Mouse (Mus musculus): Measurements from ENCODE around the gene Gng8. TPM values are rescaled to one million over a fixed set of nuclear protein-coding genes. Genes with fewer than 3 reads are reported as not detected.

Gng8 gene
- total and polyA plus RNA-seq, 3 experiments, result not detected

- Histone ChIP-seq H3K4me1 (ENCODE audit: insufficient read depth, low read depth, low read length) (peaks cover 5% of the 10 kb centered on the region; the same call in 1 of the 2 replicates), H3K9me3 (replicated peaks) (no peaks in the 10 kb centered on the region), H3K27me3 (ENCODE audit: insufficient read depth, low read length) (peaks cover 7% of the 10 kb centered on the region; the same call in 1 of the 2 replicates), H3K36me3 (replicated peaks) (no peaks in the 10 kb centered on the region), H3K4me3 (ENCODE audit: low read depth, low read length) (no peak overlapping the region)
- peak; percentile 65 for TF ChIP-seq CTCF (IDR thresholded peaks at IDR 0.05; ENCODE audit: low read depth, low read length)
- no peak for TF ChIP-seq GATA2 (IDR thresholded peaks at IDR 0.05; ENCODE audit: borderline replicate concordance, low read depth, low read length)
- no peak for ATAC-seq (ENCODE audit: extremely low read depth, insufficient number of reproducible peaks, low FRiP score, poor library complexity, severe bottlenecking)
- no peak for DNase-seq (ENCODE audit: low spot score)
Observed at GRCm38 (mm10) chr7:16931968-16932627, 40.5 kb downstream of the Gng8 start.

DNA sequence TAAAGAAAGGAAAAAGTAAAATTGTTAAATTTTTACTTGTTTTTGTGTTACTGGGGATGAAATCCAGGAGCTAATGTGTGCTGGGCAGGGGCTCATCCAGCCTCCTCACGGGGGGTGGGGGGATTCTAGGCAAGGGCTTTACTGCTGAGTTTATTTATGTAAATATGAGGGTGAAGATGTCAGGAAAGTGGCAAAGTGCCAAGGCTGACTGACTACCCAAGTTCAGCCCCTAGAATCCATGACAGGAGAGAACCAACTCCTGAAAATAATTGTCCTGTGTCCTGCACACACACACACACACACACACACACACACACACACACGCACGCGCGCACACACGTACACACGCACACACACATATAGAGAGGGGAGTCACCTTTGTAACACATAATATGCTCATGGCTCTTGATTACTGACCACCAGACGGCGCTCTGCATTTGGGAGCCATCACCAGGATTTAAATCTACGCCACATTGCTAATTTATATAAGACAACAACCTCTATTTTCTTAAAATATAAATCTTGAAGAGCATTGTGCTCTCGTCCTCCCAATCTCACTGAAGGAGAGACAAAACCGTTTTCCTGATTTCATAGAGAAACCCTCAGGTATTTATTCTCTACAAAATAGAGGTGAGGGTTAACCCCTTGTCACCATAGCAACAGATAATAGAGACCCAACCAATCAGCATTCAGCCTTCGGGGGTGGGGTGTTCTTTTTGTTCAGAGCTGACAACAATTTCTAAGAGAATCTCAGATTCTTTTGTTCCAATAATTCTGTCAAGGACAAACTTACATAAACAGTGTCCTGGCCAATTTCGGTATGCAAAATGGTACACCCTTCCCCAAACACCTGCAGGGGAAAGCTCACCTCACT is 41.4 kb downstream of the Gng8 start:
- Histone ChIP-seq H3K27me3 (ENCODE audit: insufficient read depth, low read length) (peaks cover 7% of the 10 kb centered on the region; the same call in 1 of the 2 replicates), H3K36me3 (replicated peaks) (no peaks in the 10 kb centered on the region), H3K4me3 (ENCODE audit: low read depth, low read length) (no peak overlapping the region), H3K4me1 (ENCODE audit: insufficient read depth, low read depth, low read length) (peaks cover 5% of the 10 kb centered on the region; the same call in 1 of the 2 replicates), H3K9me3 (replicated peaks) (no peaks in the 10 kb centered on the region)
- TF ChIP-seq TAL1 (conservative IDR thresholded peaks at IDR 0.05; ENCODE audit: low read depth, low read length) (no peak), GATA2 (IDR thresholded peaks at IDR 0.05; ENCODE audit: borderline replicate concordance, low read depth, low read length) (no peak), CTCF (IDR thresholded peaks at IDR 0.05; ENCODE audit: low read depth, low read length) (no peak), POLR2AphosphoS5 (IDR thresholded peaks at IDR 0.05; ENCODE audit: insufficient replicate concordance, low read depth, low read length) (no peak), GATA1 (IDR thresholded peaks at IDR 0.05; ENCODE audit: borderline replicate concordance, low read length) (no peak)
- ATAC-seq (ENCODE audit: extremely low read depth, insufficient number of reproducible peaks, low FRiP score, poor library complexity, severe bottlenecking) (no peak), DNase-seq (ENCODE audit: low spot score) (no peak)

GRCm38 (mm10) chr7:16937312-16937711 is 45.7 kb downstream of the Gng8 start:
- ATAC-seq (ENCODE audit: extremely low read depth, insufficient number of reproducible peaks, low FRiP score, poor library complexity, severe bottlenecking) (no peak), DNase-seq (ENCODE audit: low spot score) (no peak)
- Histone ChIP-seq H3K36me3 (replicated peaks) (no peaks in the 10 kb centered on the region), H3K4me3 (ENCODE audit: low read depth, low read length) (no peak overlapping the region), H3K9me3 (replicated peaks) (no peaks in the 10 kb centered on the region), H3K4me1 (ENCODE audit: insufficient read depth, low read depth, low read length) (peaks cover 1% of the 10 kb centered on the region; the same call in 1 of the 2 replicates), H3K27me3 (ENCODE audit: insufficient read depth, low read length) (peaks cover 24% of the 10 kb centered on the region)
- TF ChIP-seq CTCF (IDR thresholded peaks at IDR 0.05; ENCODE audit: low read depth, low read length), result peak; percentile 52
- no peak for TF ChIP-seq GATA1 (IDR thresholded peaks at IDR 0.05; ENCODE audit: borderline replicate concordance, low read length)

GRCm38 (mm10) chr7:16938117-16938791 is 46.7 kb downstream of the Gng8 start:
- no peaks in the 10 kb centered on the region for H3K36me3 ChIP-seq (replicated peaks)
- no peak for TF ChIP-seq POLR2AphosphoS5 (IDR thresholded peaks at IDR 0.05; ENCODE audit: insufficient replicate concordance, low read depth, low read length)
- TF ChIP-seq CTCF (IDR thresholded peaks at IDR 0.05; ENCODE audit: low read depth, low read length), result no peak
- TF ChIP-seq GATA1 (IDR thresholded peaks at IDR 0.05; ENCODE audit: borderline replicate concordance, low read length), result no peak
- no peak for TF ChIP-seq TAL1 (conservative IDR thresholded peaks at IDR 0.05; ENCODE audit: low read depth, low read length)
- no peak for TF ChIP-seq GATA2 (IDR thresholded peaks at IDR 0.05; ENCODE audit: borderline replicate concordance, low read depth, low read length)
- H3K4me1 ChIP-seq (ENCODE audit: insufficient read depth, low read depth, low read length), result no peaks in the 10 kb centered on the region
- H3K27me3 ChIP-seq (ENCODE audit: insufficient read depth, low read length), result peaks cover 26% of the 10 kb centered on the region
- no peak for ATAC-seq (ENCODE audit: extremely low read depth, insufficient number of reproducible peaks, low FRiP score, poor library complexity, severe bottlenecking)
- H3K4me3 ChIP-seq (ENCODE audit: low read depth, low read length), result no peak overlapping the region
- no peak for DNase-seq (ENCODE audit: low spot score)
- H3K9me3 ChIP-seq (replicated peaks), result no peaks in the 10 kb centered on the region

DNA sequence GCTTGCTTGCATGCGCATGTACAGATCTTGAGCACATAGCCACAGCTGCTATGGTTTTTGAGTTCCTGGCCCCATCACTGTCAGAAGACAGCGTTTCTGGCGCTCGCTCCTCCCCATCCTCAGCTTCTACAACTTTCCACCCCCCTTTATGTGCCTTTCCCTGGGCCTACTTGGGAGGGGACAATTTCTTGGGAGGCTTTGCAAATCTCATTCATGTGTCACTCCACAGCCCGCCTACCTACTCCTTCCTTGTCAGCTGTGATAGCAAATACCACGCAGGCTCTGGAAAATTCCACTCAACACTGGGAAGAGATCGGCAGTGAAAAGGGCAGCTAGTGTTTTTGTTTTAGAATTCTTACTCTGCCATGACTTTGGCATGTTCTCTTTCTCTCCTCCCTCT is 48.7 kb downstream of the Gng8 start:
- no peaks in the 10 kb centered on the region for H3K36me3 ChIP-seq (replicated peaks)

DNA sequence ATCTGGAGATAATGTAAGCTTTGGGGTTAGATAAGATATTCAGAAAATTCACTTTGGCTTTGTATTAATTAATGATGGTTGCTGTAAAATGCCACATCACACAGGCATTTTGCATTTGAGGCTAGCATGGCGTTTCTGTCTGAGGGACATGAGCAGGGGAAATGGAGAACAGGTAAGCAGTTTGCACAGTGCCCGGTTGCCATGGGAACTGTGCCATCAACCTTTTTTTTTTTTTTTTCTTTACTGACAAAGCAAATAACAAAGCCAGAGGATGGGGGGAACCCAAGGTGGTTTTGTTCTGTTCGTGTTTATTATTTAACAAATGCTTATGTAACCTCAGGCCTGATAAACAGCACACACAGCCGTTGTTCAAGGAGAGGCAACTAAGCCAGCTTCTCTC is 51.3 kb downstream of the Gng8 start:
- no peak for TF ChIP-seq CTCF (IDR thresholded peaks at IDR 0.05; ENCODE audit: low read depth, low read length)
- TF ChIP-seq GATA1 (IDR thresholded peaks at IDR 0.05; ENCODE audit: borderline replicate concordance, low read length), result no peak
- H3K4me3 ChIP-seq (ENCODE audit: low read depth, low read length), result no peak overlapping the region
- DNase-seq (ENCODE audit: low spot score), result no peak
- ATAC-seq (ENCODE audit: extremely low read depth, insufficient number of reproducible peaks, low FRiP score, poor library complexity, severe bottlenecking), result no peak
- no peaks in the 10 kb centered on the region for H3K4me1 ChIP-seq (ENCODE audit: insufficient read depth, low read depth, low read length)
- peaks cover 9% of the 10 kb centered on the region for H3K9me3 ChIP-seq (replicated peaks)
- H3K36me3 ChIP-seq (replicated peaks), result no peaks in the 10 kb centered on the region
- H3K27me3 ChIP-seq (ENCODE audit: insufficient read depth, low read length), result peaks cover 33% of the 10 kb centered on the region

More for the DNA sequence above, 48.7 kb downstream of the Gng8 start:
- no peak for TF ChIP-seq CTCF (IDR thresholded peaks at IDR 0.05; ENCODE audit: low read depth, low read length)
- TF ChIP-seq GATA1 (IDR thresholded peaks at IDR 0.05; ENCODE audit: borderline replicate concordance, low read length), result no peak
- TF ChIP-seq TAL1 (conservative IDR thresholded peaks at IDR 0.05; ENCODE audit: low read depth, low read length), result no peak
- TF ChIP-seq POLR2AphosphoS5 (IDR thresholded peaks at IDR 0.05; ENCODE audit: insufficient replicate concordance, low read depth, low read length), result no peak
- TF ChIP-seq GATA2 (IDR thresholded peaks at IDR 0.05; ENCODE audit: borderline replicate concordance, low read depth, low read length), result no peak
- H3K9me3 ChIP-seq (replicated peaks), result peaks cover 9% of the 10 kb centered on the region
- H3K4me3 ChIP-seq (ENCODE audit: low read depth, low read length), result no peak overlapping the region
- no peak for DNase-seq (ENCODE audit: low spot score)
- ATAC-seq (ENCODE audit: extremely low read depth, insufficient number of reproducible peaks, low FRiP score, poor library complexity, severe bottlenecking), result no peak
- H3K4me1 ChIP-seq (ENCODE audit: insufficient read depth, low read depth, low read length), result no peaks in the 10 kb centered on the region
- peaks cover 36% of the 10 kb centered on the region for H3K27me3 ChIP-seq (ENCODE audit: insufficient read depth, low read length)

Measured in G1E (cell line).